Mouse (Mus musculus) B cell, adult 2 months (primary cell): ENCODE measurements at regions not wholly inside any gene's neighbourhood (a gene's known extent, or its start where the extent isn't known, plus 50 kb on each side); places are given as distances from the start of the nearest gene placed in this dataset.
A peak's percentile ranks its signal among the peaks of the same experiment; 100 is the strongest.

Source experiments
- DNase-seq, 2 experiments: peaks; one replicate each; pipeline ENCODE4 v3.0.0; 2022

- no peak for DNase-seq
Measured at GRCm38 (mm10) chr13:51299047-51299760, 109.2 kb upstream of the S1pr3 start.

GRCm38 (mm10) chr13:51301476-51301875 is 107.0 kb upstream of the S1pr3 start:
- no peak for DNase-seq

DNA sequence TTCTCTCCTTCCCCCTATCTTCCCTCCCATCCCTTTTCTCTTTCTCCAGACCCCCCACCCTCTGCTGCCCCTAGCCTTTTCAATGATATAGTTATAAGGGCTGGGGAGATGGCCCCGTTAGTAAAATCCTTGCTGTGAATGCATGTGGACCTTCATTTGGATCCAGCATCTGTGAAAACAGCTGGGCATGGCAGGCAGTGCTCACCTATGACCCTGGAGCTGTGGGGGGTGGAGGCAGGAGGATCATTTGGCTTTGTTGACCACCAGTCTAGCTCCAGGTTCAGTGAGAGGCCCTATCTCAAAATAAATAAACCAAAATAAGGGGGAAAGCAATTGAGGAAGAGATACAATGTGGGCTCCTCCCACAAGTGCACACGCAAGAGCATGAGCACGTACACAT is 105.3 kb upstream of the S1pr3 start:
- no peak for DNase-seq

DNA sequence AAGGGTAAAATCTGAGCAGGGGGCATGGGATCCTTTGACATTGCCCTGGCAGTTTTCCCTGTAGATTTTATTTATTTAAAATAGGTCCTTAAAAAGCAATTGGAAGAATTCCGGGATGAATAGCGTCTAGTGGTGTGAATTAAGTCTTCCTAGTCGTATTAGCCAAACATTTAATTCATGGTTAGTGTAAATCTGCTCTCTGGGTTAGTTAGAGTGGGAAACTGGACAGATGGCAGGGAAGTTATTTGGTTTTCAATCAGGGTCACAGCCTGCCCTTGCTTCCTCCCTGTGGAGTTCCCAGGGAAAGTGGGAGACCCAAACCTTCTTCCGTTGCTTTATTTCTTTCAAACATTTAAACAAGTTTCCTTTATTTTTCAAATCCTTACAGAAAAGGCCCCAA is 103.8 kb upstream of the S1pr3 start:
- no peak for DNase-seq

- DNase-seq, result no peak
Measured at GRCm38 (mm10) chr13:51309446-51309845, 99.0 kb upstream of the S1pr3 start.

DNA sequence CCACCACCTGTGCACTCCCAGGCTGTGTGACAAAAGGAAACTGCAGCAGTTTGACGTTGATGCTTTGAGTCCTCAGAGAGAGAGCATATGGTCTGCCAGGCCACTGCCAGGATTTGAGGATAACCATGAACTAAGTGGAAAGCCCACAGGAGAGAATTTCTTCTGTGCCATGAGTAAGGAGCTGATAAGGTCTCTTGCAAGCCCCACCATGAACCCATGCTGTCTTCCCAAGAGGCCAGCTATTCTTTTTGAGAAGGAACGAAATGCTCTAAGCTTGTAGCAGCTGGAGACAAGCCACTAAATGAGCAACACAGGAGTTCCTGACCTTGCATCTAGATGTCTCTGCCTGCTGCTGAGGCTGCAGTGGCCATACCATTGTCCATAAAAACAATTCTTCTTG is 98.4 kb upstream of the S1pr3 start:
- no peak for DNase-seq

DNA sequence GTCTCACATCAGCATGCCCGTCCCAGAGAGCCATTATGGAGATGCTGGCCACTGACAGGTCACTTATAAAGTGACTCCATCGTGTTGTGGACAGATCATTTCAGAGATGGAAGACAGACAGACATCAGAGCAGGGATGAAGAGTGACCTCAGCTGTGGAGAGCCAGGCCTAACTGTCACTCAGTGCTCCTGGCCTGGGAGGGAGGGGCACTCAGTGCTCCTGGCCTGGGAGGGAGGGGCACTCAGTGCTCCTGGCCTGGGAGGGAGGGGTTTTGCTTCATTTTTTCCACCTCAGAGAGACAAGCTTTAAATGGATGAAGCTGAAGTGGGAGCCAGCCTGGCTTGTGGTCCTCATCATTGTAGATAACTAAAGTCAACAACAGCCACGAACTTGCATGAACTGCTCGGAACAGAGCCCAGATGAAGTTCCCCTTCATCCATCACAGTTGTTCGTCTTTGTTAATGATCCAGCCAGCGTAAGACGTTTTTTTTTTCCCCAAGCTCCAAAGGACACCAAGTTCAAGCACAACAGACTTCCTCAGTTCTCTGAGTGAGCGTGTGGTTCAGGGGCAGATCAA is 96.7 kb upstream of the S1pr3 start:
- no peak for DNase-seq

- DNase-seq, result no peak
Measured at GRCm38 (mm10) chr13:51313129-51313850, 95.1 kb upstream of the S1pr3 start.

DNA sequence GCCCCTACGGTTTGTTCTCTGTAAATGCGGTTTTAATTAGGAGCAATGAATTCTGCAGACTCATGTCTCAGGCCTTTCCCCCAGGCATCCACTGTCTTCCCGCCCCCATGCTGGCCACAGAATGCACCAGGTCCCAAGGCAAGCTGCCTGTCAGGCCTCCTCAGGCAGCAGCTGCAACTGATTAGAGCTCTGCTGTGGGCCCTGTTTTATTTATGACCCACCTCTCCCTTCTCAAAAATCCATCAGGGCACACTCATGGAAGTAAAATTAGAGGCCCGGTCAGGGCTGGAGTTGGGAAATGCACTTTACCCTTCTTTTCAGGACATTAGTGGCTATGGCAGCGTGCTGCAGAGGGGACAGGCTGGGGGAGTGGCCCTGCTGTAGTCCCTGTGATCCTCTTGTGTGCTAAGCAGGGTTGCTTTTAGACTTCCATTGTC is 93.9 kb upstream of the S1pr3 start:
- DNase-seq, result no peak

DNA sequence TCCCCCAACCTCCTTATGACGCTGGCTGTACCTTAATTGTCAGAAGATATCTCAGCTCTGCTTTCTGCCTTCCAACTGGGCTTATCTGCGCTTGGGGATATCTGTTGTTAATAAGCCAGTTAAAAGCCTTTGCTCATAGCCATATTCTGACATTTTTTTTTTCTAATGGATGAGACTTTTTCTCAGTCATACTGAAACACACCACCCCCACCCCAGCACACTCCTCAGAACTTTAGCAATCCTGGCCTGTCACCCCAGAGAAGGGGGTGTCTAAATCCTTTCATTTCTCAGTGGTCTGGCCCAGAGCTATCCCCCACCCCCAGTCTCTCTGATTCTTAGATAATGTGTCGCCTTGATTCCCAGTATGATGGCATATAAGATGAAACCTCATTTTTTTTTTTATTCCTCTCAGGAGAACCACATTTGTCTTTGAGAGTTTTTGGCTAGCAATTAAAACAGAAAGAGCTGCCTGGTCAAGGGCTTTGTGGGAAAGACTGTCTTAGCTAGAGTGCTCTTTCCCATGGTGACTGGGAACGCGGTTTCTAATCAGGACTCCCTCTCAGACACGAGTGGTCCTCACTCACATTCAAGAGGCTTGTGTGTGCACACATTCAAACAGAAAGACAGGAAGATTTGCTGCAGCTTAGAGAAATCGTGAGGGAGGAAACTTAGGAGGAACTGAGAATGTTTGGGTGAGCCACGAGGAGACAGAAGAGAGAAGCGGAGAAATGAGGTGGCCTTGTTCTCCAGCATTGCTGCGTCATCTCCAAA is 93.2 kb upstream of the S1pr3 start:
- DNase-seq, result peak in 1 of 2 experiments; percentile 35

- DNase-seq, result peak in 1 of 2 experiments; percentile 31
Measured at GRCm38 (mm10) chr13:51315779-51316041, 92.7 kb upstream of the S1pr3 start.

DNA sequence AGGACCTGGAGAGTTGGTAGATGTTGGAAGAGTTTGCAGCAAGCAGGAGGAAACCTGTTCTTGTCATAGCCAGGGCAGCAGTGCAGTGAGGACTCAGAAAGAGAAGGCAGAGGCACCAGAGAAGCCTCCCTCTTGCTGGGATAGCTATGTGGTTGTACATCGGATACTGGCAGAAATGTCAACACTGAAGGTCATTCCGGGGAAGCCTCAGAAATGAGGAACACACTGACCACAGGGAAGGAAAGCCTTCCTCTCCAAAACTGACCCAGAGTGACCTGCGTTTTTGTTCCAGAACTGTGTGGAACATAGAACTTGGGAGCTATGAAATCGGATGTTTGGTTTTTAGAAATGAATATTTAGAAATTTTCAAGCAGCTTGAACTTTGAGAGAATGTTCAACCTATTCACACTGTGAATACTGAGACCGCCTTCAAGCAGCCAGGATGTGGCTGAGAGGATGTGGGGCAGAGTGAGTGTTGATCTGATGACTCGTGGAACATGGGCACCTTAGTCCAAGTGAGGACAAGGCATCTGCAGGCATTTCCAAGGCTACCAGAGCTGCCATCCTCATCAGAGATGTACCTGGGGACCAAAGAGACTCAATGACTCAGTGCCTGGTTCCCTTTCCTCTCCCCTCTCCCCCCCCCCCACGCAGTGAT is 85.3 kb upstream of the S1pr3 start:
- no peak for DNase-seq

GRCm38 (mm10) chr13:51324714-51325113 is 83.7 kb upstream of the S1pr3 start:
- DNase-seq, result no peak

GRCm38 (mm10) chr13:51325298-51325697 is 83.1 kb upstream of the S1pr3 start:
- peak; percentile 14 to 22 for DNase-seq

DNA sequence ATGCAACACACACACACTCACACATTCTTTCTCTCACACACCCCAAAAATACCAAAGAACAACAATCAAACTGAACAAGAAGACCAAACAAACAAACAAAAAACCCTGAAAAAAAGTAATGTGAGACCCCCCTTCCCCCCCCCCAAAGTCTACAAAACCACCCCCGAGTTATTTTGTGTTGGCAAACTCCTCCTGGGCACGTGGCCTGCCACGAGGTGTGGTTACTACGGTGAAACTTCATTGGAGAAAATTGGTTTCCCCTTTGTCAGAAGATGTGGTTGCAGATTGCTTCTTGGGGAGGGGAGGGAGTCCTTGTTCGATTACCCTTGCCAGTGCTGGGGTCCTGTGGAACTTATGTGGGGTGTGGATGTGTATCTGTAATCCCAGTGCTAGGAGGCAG is 82.3 kb upstream of the S1pr3 start:
- no peak for DNase-seq

- no peak for DNase-seq
Measured at GRCm38 (mm10) chr13:51328131-51328970, 80.1 kb upstream of the S1pr3 start.

DNA sequence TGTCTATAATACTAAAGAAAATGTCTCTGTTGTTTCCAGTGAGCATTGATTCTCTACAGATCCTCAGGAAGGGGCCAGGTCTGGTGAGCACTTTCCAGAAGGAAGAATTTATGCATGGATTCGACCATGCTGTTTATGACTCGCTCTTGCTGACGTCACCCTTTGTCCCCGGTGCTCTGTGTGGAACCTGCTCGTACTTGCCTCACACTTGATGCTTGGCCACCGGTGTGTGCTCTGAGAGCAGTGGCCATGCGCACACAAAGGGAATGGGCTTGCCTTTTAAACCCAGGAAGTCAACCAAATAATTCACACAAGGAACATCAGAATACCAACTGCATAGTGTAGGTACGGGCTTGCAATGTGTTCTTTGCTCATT is 79.5 kb upstream of the S1pr3 start:
- DNase-seq, result no peak

DNA sequence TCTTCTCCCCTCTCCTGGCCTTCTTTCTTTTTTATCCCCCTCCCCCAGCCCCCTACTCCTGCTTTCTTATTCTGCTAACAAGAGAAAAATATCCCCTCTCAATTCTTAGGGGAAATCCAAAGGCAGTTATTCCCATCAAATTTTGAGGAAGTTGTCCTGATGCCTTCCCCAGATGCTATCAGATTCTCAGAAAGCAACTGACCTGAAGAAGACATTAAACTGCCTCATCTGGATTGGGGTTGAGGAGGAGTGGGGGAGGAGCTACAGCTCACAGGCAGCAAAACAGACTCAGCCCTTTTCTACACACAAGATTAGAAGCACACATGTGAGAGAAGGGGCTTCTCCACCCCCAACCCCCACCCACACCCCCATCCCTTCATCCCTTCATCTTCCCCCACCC is 78.7 kb upstream of the S1pr3 start:
- no peak for DNase-seq

GRCm38 (mm10) chr13:51332271-51332670 is 76.2 kb upstream of the S1pr3 start:
- no peak for DNase-seq

GRCm38 (mm10) chr13:51333481-51333880 is 75.0 kb upstream of the S1pr3 start:
- no peak for DNase-seq

GRCm38 (mm10) chr13:51336726-51337125 is 71.7 kb upstream of the S1pr3 start:
- no peak for DNase-seq

DNA sequence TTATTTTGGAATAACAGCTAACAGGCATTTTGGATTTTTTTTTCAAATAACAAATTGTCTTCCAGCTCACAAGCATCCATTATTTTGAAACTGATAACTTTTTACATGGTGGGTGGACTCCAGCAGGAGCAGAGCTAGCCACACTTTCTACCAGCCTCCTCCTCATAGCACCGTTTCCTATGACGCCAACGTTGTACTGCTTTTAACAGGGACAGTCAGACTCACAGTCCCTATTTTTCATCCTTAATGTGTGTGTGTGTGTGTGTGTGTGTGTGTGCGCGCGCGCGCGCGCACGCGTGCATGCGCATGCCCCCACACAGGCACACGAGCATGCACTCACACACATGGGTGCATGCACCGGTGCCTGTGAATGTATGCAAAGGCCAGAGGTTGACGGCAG is 70.5 kb upstream of the S1pr3 start:
- DNase-seq, result no peak
